Mouse (Mus musculus) heart, postnatal 0 days (tissue): ENCODE results near the gene Dennd1a.

Source experiments
- CTCF ChIP-seq: IDR thresholded peaks from 2 replicates; pipeline ENCODE4 v1.5.1; 2016; ENCODE audit warnings: antibody characterized with exemption, control low read depth, low read depth
- EP300 ChIP-seq: IDR thresholded peaks from 2 replicates; pipeline ENCODE4 v1.6.1; 2016; ENCODE audit warnings: antibody characterized with exemption, low read depth

- no peak for TF ChIP-seq CTCF
- no peak for TF ChIP-seq EP300
Measured at GRCm38 (mm10) chr2:38182283-38182682, 104.9 kb downstream of the Dennd1a start.
